Mouse (Mus musculus): ENCODE data around the gene BC025920.

DNA sequence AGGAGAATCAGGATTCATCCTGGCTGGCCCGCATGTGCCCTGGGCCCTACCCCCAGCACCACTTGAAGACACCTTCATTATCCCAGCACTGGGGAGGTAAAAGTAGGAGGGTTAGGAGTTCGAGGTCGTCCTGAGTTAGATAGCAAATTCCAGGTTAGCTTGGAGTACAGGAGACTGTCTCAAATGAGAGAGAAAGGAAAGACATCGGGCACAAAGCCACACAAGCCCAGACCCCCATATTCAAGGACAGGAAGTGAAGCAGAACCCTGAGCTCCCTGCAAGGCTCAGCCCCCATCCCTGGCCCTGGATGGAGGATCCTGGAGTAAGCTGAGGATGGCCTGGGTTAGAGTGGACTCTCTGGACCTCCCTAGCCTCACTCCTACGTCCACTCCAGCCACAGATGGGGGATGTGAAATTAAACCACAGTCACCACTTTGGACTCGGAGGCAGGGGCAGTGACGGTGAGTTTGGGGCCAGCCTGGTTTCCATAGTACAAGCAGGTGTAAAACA is 4.6 kb upstream of the BC025920 start:
- TF ChIP-seq EP300 (IDR thresholded peaks at IDR 0.05; ENCODE audit: low read depth) = no peak
- TF ChIP-seq CTCF (IDR thresholded peaks at IDR 0.05; ENCODE audit: low read depth) = no peak

All from heart, postnatal 0 days (tissue).